Mouse (Mus musculus): ENCODE measurements at regions not wholly inside any gene's neighbourhood (a gene's known extent, or its start where the extent isn't known, plus 50 kb on each side); places are given as distances from the start of the nearest gene placed in this dataset.

- no peak for DNase-seq
Observed at GRCm38 (mm10) chr15:56820256-56820976, 657.0 kb downstream of the Slc22a22 start.

- no peak for DNase-seq
Observed at GRCm38 (mm10) chr15:56818158-56818690, 659.2 kb downstream of the Slc22a22 start.

GRCm38 (mm10) chr15:56817204-56818157, 659.9 kb downstream of the Slc22a22 start:
- no peak for DNase-seq

- no peak for DNase-seq
Observed at GRCm38 (mm10) chr15:56813876-56814275, 663.5 kb downstream of the Slc22a22 start.

GRCm38 (mm10) chr15:56810151-56810550, 667.3 kb downstream of the Slc22a22 start:
- peak in 1 of 2 experiments; percentile 4 for DNase-seq

GRCm38 (mm10) chr15:56807611-56808010, 669.8 kb downstream of the Slc22a22 start:
- DNase-seq = no peak

- DNase-seq = no peak
Observed at GRCm38 (mm10) chr15:56801933-56802332, 675.5 kb downstream of the Slc22a22 start.

GRCm38 (mm10) chr15:56775431-56775830, 702.0 kb downstream of the Slc22a22 start:
- DNase-seq = no peak

GRCm38 (mm10) chr15:56774648-56775393, 702.6 kb downstream of the Slc22a22 start:
- DNase-seq = no peak

- DNase-seq = no peak
Observed at GRCm38 (mm10) chr15:56766356-56766755, 711.1 kb downstream of the Slc22a22 start.

GRCm38 (mm10) chr15:56764957-56765482, 712.4 kb downstream of the Slc22a22 start:
- no peak for DNase-seq

GRCm38 (mm10) chr15:56764019-56764418, 713.4 kb downstream of the Slc22a22 start:
- no peak for DNase-seq

GRCm38 (mm10) chr15:56746698-56747097, 730.7 kb downstream of the Slc22a22 start:
- no peak for DNase-seq

GRCm38 (mm10) chr15:56744915-56745314, 732.5 kb downstream of the Slc22a22 start:
- DNase-seq = peak; percentile 14 to 19

All from cerebellum, postnatal 14 days (tissue).